Mouse (Mus musculus): Measurements from ENCODE around the gene Socs1. TPM values are rescaled to one million over a fixed set of nuclear protein-coding genes. Genes with fewer than 3 reads are reported as not detected.
A peak's percentile ranks its signal among the peaks of the same experiment; 100 is the strongest.

Gene Socs1
- polyA plus RNA-seq, 1 experiment from 2014 or later: 15.3 TPM

DNA sequence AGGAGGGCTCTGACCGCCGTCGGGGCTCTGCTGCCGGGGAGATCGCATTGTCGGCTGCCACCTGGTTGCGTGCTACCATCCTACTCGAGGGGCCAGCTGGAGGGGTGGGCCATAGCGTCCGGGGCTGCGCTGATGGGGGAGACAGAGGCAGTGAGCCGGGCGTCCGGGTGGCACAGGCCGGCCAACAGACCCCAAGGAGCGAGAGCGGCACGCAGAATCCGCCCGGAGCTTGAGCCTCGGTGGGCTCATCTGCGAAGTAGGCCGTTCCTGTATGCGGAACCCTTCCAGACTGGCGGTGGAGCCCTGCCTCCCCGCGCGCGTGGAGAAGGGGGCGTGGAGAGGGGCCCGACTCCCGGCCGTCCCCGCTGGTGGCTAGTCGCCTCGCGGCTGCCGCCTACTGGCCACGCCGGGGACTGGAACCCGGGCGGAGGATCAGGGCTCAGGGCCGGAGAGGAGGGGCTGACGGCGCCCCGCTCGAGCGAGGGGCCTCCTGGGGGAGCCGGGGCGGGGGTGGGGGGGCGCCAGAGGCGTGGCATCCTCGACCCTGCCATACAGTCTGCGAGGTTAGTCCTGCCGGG is 454 bp downstream of the Socs1 start:
- ATAC-seq (ENCODE audit: low FRiP score, low read depth): peak; percentile 85
- H3K36me3 ChIP-seq: 0 out of 2 replicates have a peak, but pooled peaks cover 5% of the 10 kb centered on the region
- peak overlapping the region; percentile 99 for H3K27ac ChIP-seq
- H3K4me2 ChIP-seq (replicated peaks): peak overlapping the region; percentile 97
- peaks cover 60% of the 10 kb centered on the region for H3K4me1 ChIP-seq
- H3K4me3 ChIP-seq: peak overlapping the region; percentile 62
- under 1% methylated on average over 55 of the region's 55 CpGs for WGBS
- H3K9me3 ChIP-seq: no peaks in the 10 kb centered on the region
- peak overlapping the region; percentile 89 for H3K9ac ChIP-seq
- no peaks in the 10 kb centered on the region for H3K27me3 ChIP-seq

DNA sequence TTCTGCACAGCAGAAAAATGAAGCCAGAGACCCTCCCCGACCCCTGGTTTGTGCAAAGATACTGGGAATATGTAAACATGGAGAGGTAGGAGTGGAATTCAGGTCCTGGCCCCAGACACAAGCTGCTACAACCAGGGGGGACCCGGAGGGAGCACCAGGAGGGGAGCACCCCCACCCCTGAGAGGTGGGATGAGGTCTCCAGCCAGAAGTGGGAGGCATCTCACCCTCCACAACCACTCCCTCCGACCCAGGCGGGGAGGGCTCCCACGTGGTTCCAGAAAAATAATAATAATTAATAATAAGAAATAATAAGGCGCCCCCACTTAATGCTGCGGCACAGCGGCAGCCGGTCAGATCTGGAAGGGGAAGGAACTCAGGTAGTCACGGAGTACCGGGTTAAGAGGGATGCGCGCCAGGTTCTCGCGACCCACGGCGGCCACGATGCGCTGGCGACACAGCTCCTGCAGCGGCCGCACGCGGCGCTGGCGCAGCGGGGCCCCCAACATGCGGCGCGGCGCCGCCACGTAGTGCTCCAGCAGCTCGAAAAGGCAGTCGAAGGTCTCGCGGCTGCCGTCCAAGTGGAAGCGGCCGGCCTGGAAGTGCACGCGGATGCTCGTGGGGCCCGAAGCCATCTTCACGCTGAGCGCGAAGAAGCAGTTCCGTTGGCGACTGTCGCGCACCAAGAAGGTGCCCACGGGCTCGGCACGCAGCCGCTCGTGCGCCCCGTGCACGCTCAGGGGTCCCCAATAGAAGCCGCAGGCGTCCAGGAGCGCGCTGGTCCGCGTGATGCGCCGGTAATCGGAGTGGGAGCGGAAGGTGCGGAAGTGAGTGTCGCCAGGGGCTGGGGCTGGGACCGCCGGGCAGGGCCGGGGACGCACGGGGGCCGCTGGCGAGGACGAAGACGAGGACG is 1.2 kb downstream of the Socs1 start:
- peaks cover 60% of the 10 kb centered on the region for H3K4me1 ChIP-seq
- 1% methylated on average over 81 of the region's 81 CpGs for whole genome bisulfite sequencing
- peak overlapping the region; percentile 99 for H3K27ac ChIP-seq
- H3K9me3 ChIP-seq: no peaks in the 10 kb centered on the region
- peak; percentile 0; the same call in 1 of the 2 replicates for ATAC-seq (ENCODE audit: low FRiP score, low read depth)
- H3K27me3 ChIP-seq: no peaks in the 10 kb centered on the region
- peak overlapping the region; percentile 89 for H3K9ac ChIP-seq
- H3K4me3 ChIP-seq: peak overlapping the region; percentile 62
- 0 out of 2 replicates have a peak, but pooled peaks cover 5% of the 10 kb centered on the region for H3K36me3 ChIP-seq
- H3K4me2 ChIP-seq (replicated peaks): peak overlapping the region; percentile 97

DNA sequence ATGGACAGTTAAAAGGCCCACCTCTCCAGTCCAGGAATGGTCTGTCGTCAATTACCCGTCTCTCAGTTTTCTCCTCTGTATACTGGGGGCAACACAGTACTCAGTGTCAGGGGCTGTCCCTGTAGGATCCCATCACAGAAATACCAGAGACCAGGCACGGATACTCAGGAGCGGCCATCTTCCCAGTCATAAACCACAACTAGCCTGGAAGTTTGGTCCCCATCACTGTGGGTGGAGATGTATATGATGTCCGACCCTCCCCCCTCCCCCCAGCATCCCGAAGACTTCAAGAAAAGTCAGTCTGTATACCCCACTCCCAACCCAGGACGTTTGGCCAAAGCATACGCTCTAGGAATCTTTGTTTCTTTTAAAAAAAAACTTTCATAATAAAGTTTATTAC is 1.9 kb downstream of the Socs1 start:
- Histone ChIP-seq H3K4me3 (peak overlapping the region; percentile 62), H3K36me3 (0 out of 2 replicates have a peak, but pooled peaks cover 5% of the 10 kb centered on the region), H3K9ac (peak overlapping the region; percentile 89), H3K4me2 (replicated peaks) (peak overlapping the region; percentile 97), H3K27me3 (no peaks in the 10 kb centered on the region), H3K9me3 (no peaks in the 10 kb centered on the region), H3K27ac (no peak overlapping the region), H3K4me1 (peaks cover 60% of the 10 kb centered on the region)
- 48% methylated on average over 8 of the region's 8 CpGs for WGBS
- no peak for ATAC-seq (ENCODE audit: low FRiP score, low read depth)

DNA sequence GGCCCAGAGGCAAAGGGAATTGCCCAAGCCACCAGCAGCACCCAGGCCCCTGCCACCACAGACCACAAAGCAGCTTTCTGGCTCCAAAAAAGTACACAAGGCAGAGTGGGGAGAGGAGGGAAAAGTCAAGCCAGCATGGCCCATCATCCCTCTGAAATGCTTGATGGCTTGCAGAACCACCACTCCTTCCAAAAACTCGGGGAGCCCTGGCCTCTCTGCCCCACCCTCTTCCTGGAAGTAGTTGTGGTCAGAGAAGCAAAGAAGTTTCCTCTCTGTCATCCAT is 2.2 kb downstream of the Socs1 start:
- no peak for ATAC-seq (ENCODE audit: low FRiP score, low read depth)
- Histone ChIP-seq H3K27me3 (no peaks in the 10 kb centered on the region), H3K9ac (peak overlapping the region; percentile 89), H3K4me3 (peak overlapping the region; percentile 62), H3K27ac (no peak overlapping the region), H3K36me3 (0 out of 2 replicates have a peak, but pooled peaks cover 5% of the 10 kb centered on the region), H3K9me3 (no peaks in the 10 kb centered on the region), H3K4me2 (replicated peaks) (peak overlapping the region; percentile 97), H3K4me1 (peaks cover 60% of the 10 kb centered on the region)
- WGBS: 18% methylated on average over 1 of the region's 1 CpGs

DNA sequence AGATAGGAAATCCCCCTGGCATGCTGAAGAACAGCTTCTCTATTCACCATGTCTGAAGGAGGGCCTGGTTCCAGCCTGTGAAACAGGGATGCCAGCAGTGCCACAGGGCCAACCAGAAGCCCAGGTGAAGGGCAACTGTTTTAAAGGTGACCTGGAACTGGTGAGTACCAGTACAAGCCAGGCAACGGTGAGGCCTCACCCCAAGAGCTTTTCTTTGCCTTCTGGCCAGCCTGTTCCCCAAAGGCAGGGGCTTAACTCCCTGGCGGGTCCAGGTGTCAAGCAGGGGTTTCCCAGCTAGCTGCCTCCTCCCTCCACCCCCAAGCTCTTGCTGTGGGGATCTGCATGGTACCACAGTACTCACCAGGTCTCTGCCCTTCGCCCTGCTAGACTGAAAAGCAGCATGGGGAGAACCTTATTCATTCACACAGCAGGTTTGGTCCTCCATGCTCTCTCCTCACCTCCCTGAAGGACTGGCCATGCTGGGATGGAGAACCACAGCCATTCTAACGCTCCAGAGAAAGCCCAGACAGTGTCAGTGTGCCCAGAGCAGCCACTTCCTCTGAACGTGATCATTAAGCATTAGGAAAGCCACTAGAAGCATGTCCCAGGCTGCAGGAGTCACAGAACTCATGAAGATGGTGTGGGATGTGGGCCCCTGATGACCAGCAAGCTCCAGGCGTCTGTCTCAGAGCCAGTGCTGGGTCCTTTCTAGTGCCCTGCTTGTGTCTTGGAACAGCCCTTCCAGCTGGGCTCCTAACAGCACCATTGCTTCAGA is 2.8 kb downstream of the Socs1 start:
- Histone ChIP-seq H3K27me3 (no peaks in the 10 kb centered on the region), H3K4me3 (peak overlapping the region; percentile 62), H3K4me1 (peaks cover 59% of the 10 kb centered on the region), H3K9ac (peak overlapping the region; percentile 89), H3K9me3 (no peaks in the 10 kb centered on the region), H3K4me2 (replicated peaks) (peak overlapping the region; percentile 97), H3K27ac (peak overlapping the region; percentile 52), H3K36me3 (0 out of 2 replicates have a peak, but pooled peaks cover 5% of the 10 kb centered on the region)
- WGBS: 40% methylated on average over 6 of the region's 6 CpGs
- ATAC-seq (ENCODE audit: low FRiP score, low read depth): no peak

DNA sequence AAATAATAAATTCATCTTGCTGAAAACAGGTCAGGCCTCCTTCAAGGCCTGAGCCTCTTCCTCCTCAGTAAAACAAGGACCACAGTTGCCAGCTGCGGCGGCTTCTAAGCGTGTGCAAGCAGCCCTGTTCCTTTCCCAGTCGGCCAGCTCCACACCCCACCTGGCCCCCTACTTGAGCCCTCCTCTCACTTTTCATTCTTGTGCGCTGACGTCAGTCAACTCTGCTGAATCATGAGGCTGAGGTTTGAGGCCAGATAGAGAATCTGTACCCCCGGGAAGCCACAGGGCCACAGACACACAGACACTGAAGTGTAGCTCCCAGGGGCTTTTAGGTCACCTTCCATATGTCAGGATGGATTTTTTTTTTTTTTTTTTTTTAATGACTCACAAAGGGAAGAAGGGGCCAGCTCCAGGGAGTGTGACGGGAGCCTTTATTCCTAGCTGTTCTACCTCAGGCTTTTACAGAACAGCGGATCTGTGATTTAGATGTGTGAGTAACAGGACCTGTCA is 3.4 kb downstream of the Socs1 start:
- H3K4me1 ChIP-seq: peaks cover 53% of the 10 kb centered on the region
- WGBS: 21% methylated on average over 9 of the region's 9 CpGs
- 0 out of 2 replicates have a peak overlapping the region, but pooled peaks have one; percentile 39 for H3K9ac ChIP-seq
- peak overlapping the region; percentile 52 for H3K27ac ChIP-seq
- peak overlapping the region; percentile 97 for H3K4me2 ChIP-seq (replicated peaks)
- H3K4me3 ChIP-seq: peak overlapping the region; percentile 62
- H3K9me3 ChIP-seq: no peaks in the 10 kb centered on the region
- H3K27me3 ChIP-seq: no peaks in the 10 kb centered on the region
- ATAC-seq (ENCODE audit: low FRiP score, low read depth): no peak
- H3K36me3 ChIP-seq: 0 out of 2 replicates have a peak, but pooled peaks cover 5% of the 10 kb centered on the region

DNA sequence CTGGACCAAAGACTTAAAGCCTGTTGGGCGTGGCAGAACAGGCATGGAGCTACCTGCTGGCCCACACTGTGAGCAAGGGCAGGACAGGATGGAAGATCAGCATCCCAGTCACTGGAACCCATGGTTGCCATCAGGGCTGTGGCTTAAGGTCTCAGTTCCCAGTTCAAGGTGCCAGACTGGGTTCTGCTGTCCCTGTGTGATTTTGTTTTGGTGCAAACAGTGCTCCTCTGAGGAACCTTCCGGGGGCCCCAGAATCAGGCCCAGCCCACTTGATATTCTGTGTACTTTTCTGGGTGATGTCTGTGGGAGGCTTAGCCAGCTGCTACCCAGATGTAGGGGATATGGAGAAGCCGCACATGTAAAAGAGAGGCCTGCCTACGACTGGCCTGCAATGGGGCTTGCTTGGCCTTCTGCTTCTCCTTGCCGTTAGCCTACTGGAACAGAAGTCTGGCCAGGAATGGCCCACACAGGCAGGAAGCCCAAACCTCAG is 4.7 kb downstream of the Socs1 start:
- no peak overlapping the region for H3K4me3 ChIP-seq
- 0 out of 2 replicates have a peak, but pooled peaks cover 5% of the 10 kb centered on the region for H3K36me3 ChIP-seq
- H3K9me3 ChIP-seq: no peaks in the 10 kb centered on the region
- ATAC-seq (ENCODE audit: low FRiP score, low read depth): no peak
- H3K4me1 ChIP-seq: peaks cover 43% of the 10 kb centered on the region
- peak overlapping the region; percentile 19; the same call in 1 of the 2 replicates for H3K4me2 ChIP-seq (replicated peaks)
- WGBS: 52% methylated on average over 5 of the region's 5 CpGs
- H3K9ac ChIP-seq: peak overlapping the region; percentile 39; the same call in 1 of the 2 replicates
- no peaks in the 10 kb centered on the region for H3K27me3 ChIP-seq
- peak overlapping the region; percentile 52 for H3K27ac ChIP-seq

DNA sequence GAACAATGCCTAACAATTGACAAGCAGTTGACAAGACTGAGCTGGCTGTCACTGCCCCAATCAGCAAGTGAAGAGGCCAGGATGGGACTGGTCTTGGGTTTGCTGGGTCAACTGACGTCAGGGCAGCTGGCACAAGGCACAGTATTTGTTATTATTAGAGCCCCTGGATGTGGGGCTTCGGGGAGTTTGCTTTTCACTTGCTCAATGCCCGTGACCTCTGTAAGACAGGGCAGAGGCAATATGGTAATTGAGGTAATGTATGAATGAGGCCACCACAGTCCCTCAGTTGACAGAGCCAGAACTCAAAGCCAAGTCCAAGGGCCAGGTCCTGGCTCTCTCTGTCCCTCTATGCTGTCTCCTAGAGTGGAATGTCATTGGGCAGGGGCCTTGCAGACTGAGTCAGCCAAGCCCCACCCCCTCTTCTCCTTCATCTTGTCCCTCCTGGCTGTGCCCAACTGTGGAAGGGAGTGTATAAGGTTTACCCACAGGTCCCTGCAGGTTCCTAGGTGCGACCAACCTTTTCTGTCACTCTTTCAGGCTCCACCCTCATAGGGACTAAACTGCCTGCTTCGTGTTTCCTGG is 7.7 kb downstream of the Socs1 start:
- H3K27ac ChIP-seq: no peak overlapping the region
- 0 out of 2 replicates have a peak, but pooled peaks cover 2% of the 10 kb centered on the region for H3K36me3 ChIP-seq
- no peak overlapping the region for H3K4me3 ChIP-seq
- no peaks in the 10 kb centered on the region for H3K27me3 ChIP-seq
- 76% methylated on average over 5 of the region's 5 CpGs for WGBS
- H3K4me1 ChIP-seq: peaks cover 32% of the 10 kb centered on the region
- H3K9me3 ChIP-seq: no peaks in the 10 kb centered on the region
- H3K9ac ChIP-seq: no peak overlapping the region
- H3K4me2 ChIP-seq (replicated peaks): no peak overlapping the region
- no peak for ATAC-seq (ENCODE audit: low FRiP score, low read depth)

DNA sequence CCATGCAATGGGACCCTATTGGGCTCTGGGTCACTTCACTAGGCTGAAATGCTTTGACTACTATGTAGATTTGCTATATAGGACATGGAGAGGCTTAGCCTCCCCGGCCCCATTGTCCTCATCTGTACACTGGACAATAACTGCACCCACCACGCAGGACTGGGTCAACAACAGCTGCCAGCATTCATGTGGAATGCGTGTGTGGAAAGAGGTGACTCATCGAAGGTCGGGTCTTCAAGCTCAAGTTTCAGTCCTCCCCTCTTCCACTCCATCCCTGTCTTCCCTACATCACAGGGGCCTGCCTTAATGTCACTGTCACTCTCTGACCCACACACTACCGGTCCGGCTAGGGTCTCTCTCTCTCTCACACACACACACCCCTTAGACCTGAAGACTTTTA is 9.0 kb downstream of the Socs1 start:
- H3K4me3 ChIP-seq: no peak overlapping the region
- H3K4me2 ChIP-seq (replicated peaks): no peak overlapping the region
- H3K27me3 ChIP-seq: no peaks in the 10 kb centered on the region
- H3K4me1 ChIP-seq: peaks cover 20% of the 10 kb centered on the region
- no peaks in the 10 kb centered on the region for H3K9me3 ChIP-seq
- no peak overlapping the region for H3K9ac ChIP-seq
- WGBS: 54% methylated on average over 7 of the region's 7 CpGs
- H3K36me3 ChIP-seq: no peaks in the 10 kb centered on the region
- no peak for ATAC-seq (ENCODE audit: low FRiP score, low read depth)
- H3K27ac ChIP-seq: no peak overlapping the region

DNA sequence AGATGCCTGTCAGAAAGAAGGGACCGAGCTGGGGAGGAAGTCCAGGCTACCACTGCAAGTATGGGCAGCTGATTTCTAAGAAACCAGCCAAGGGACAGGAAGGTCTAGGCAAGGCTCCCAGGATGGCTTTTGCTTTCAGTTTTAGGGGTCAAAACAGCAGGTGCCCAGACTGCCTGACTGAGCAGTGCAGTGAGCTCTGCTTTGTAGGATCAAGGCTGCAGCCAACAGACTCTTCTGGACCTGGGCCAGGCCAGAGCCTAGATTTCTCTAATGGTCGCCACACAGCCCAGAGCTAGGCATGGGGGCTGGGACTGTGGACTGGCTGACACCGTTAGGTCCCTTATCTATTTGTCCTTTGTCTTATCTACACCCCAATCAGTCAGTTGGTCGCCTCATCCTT is 10.6 kb downstream of the Socs1 start:
- Histone ChIP-seq H3K4me1 (peaks cover 19% of the 10 kb centered on the region), H3K4me2 (replicated peaks) (no peak overlapping the region), H3K36me3 (no peaks in the 10 kb centered on the region), H3K9me3 (no peaks in the 10 kb centered on the region), H3K4me3 (no peak overlapping the region), H3K27ac (no peak overlapping the region), H3K27me3 (no peaks in the 10 kb centered on the region), H3K9ac (no peak overlapping the region)
- WGBS: 67% methylated on average over 4 of the region's 4 CpGs
- no peak for ATAC-seq (ENCODE audit: low FRiP score, low read depth)

DNA sequence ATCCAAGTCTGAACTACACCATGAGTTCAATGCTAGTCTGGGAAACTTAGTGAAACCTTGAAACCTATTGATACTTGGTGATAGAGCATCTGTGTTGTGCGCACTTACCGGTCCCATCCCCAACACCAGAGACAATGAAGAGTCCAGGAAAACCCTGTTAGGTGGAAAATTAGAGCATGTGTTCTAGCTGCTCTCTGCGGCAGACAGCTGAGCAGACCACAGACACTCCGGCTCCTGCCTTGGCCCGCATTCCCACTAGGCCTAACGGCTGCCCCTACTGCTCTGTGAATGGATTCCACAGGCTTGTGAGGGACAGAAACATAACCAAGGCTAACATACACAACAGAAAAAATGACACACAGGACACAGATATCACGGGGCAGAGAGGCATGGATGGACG is 11.8 kb downstream of the Socs1 start:
- 82% methylated on average over 8 of the region's 8 CpGs for WGBS
- no peak for ATAC-seq (ENCODE audit: low FRiP score, low read depth)
- H3K9ac ChIP-seq: no peak overlapping the region
- no peak overlapping the region for H3K27ac ChIP-seq
- H3K4me1 ChIP-seq: peaks cover 30% of the 10 kb centered on the region
- no peak overlapping the region for H3K4me2 ChIP-seq (replicated peaks)
- no peak overlapping the region for H3K4me3 ChIP-seq
- no peaks in the 10 kb centered on the region for H3K9me3 ChIP-seq
- no peaks in the 10 kb centered on the region for H3K36me3 ChIP-seq
- no peaks in the 10 kb centered on the region for H3K27me3 ChIP-seq
